Mouse (Mus musculus): ENCODE measurements at regions not wholly inside any gene's neighbourhood (a gene's known extent, or its start where the extent isn't known, plus 50 kb on each side); places are given as distances from the start of the nearest gene placed in this dataset.

DNA sequence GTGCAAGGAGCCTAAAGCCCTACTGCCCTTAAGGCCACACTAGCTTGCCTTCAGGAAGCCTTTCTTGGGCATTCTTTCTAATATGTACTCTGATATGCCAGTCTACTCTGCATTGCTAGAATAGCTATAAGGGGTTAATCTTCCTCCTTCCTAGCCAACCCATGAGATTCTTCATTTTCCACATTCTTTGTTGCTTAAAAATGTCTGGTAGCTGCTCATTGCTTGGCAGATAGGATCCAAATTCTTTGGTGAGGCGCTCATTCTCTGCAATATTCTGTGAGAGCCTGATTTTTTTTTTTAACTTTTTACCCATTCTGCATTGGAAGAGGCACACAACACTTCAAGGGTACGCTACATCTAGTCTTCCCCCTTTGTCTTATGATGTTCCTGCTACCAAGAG lies 127.7 kb upstream of the Rnd3 start:
- 88% methylated on average over 2 of the region's 2 CpGs for WGBS
- Histone ChIP-seq H3K27me3 (ENCODE audit: insufficient read depth, low read length) (no peaks in the 10 kb centered on the region), H3K4me3 (ENCODE audit: low read depth, low read length) (no peak overlapping the region)

DNA sequence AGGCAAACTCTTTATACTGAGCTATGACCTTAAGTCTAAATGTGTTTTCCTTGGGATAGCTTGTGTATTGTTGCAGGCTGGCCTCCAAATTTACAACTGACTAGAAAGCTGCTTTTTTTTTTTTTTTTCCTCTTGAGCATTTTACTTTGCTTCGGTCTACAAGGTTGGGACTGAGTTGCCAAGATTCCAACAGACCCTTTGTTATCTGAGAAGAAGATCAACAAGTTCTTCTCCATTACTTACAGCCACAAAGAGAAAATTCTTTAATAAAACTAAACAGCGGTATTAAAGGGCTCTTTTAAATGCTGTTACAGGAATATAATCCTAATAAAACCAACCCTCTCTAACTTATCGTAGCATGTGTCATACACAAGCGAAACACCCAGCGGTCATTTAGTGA lies 124.4 kb upstream of the Rnd3 start:
- ATAC-seq (ENCODE audit: low FRiP score) (no peak), DNase-seq (ENCODE audit: low spot score) (no peak)
- Histone ChIP-seq H3K4me2 (ENCODE audit: low read depth, low read length, poor library complexity, severe bottlenecking) (no peak overlapping the region), H3K27ac (ENCODE audit: low read depth, low read length) (no peak overlapping the region), H3K4me3 (ENCODE audit: low read depth, low read length) (no peak overlapping the region), H3K36me3 (ENCODE audit: insufficient read depth, low read length) (no peaks in the 10 kb centered on the region), H3K9ac (replicated peaks; ENCODE audit: low read length, poor library complexity, severe bottlenecking) (no peak overlapping the region), H3K9me3 (ENCODE audit: low read length) (no peaks in the 10 kb centered on the region), H3K4me1 (ENCODE audit: insufficient read depth, low read length) (no peaks in the 10 kb centered on the region), H3K27me3 (ENCODE audit: insufficient read depth, low read length) (no peaks in the 10 kb centered on the region)
- no peak for TF ChIP-seq CTCF (IDR thresholded peaks at IDR 0.05)
- 69% methylated on average over 5 of the region's 5 CpGs for WGBS

More for the DNA sequence above, 127.7 kb upstream of the Rnd3 start:
- H3K9me3 ChIP-seq (ENCODE audit: low read length): no peaks in the 10 kb centered on the region
- H3K36me3 ChIP-seq (ENCODE audit: insufficient read depth, low read length): no peaks in the 10 kb centered on the region
- ATAC-seq (ENCODE audit: low FRiP score) (no peak), DNase-seq (ENCODE audit: low spot score) (no peak)
- TF ChIP-seq CTCF (IDR thresholded peaks at IDR 0.05): no peak
- no peaks in the 10 kb centered on the region for H3K4me1 ChIP-seq (ENCODE audit: insufficient read depth, low read length)
- H3K4me2 ChIP-seq (ENCODE audit: low read depth, low read length, poor library complexity, severe bottlenecking): no peak overlapping the region
- no peak overlapping the region for H3K9ac ChIP-seq (replicated peaks; ENCODE audit: low read length, poor library complexity, severe bottlenecking)
- no peak overlapping the region for H3K27ac ChIP-seq (ENCODE audit: low read depth, low read length)

DNA sequence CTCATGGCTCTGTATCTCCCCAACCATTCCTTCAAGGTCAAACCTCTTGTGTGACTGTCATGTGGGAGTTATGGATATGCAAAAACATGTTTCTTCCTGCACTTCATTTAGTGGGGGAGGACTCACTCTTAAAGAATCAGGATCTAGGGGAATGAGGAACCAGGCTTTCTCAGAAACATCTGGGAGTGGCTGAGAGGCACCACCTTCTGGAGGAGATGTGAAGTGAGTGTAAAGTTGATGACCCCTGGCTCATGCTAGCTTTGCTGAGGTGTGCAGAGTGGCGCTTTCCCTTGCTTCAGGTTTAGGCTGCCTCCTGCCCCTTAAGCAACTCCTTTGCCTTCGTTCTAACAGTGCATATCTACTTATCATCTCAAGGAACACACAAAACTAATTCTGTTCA lies 119.6 kb upstream of the Rnd3 start:
- H3K27me3 ChIP-seq (ENCODE audit: insufficient read depth, low read length): no peaks in the 10 kb centered on the region
- H3K27ac ChIP-seq (ENCODE audit: low read depth, low read length): no peak overlapping the region
- no peak overlapping the region for H3K9ac ChIP-seq (replicated peaks; ENCODE audit: low read length, poor library complexity, severe bottlenecking)
- DNase-seq (ENCODE audit: low spot score) (no peak), ATAC-seq (ENCODE audit: low FRiP score) (no peak)
- H3K36me3 ChIP-seq (ENCODE audit: insufficient read depth, low read length): no peaks in the 10 kb centered on the region
- H3K4me3 ChIP-seq (ENCODE audit: low read depth, low read length): no peak overlapping the region
- no peaks in the 10 kb centered on the region for H3K4me1 ChIP-seq (ENCODE audit: insufficient read depth, low read length)
- peak; percentile 24; the same call in 1 of the 2 replicates for TF ChIP-seq CTCF (IDR thresholded peaks at IDR 0.05)
- no peak overlapping the region for H3K4me2 ChIP-seq (ENCODE audit: low read depth, low read length, poor library complexity, severe bottlenecking)
- WGBS: 82% methylated on average over 2 of the region's 2 CpGs
- H3K9me3 ChIP-seq (ENCODE audit: low read length): no peaks in the 10 kb centered on the region

DNA sequence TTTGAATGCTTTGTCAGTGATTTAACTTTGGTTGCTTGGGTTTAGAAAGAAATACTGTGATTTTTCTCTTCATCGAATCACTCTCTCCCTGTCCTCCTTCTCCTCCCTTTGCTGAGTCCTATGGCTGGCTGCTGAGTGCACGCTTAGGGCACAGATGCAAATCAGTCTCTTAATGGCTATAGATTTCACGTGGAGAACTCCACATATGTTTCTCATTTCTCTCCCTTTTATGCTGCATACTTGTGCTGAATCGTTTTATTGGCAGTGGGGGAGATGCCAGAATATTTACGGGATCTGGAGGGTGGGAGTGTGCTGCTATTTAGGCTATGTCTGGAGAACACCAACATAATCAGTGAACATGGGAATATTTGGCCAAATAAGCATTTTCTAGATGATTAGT lies 118.8 kb upstream of the Rnd3 start:
- no peak overlapping the region for H3K4me3 ChIP-seq (ENCODE audit: low read depth, low read length)
- DNase-seq (ENCODE audit: low spot score) (no peak), ATAC-seq (ENCODE audit: low FRiP score) (no peak)
- no peaks in the 10 kb centered on the region for H3K27me3 ChIP-seq (ENCODE audit: insufficient read depth, low read length)
- no peak overlapping the region for H3K27ac ChIP-seq (ENCODE audit: low read depth, low read length)
- no peaks in the 10 kb centered on the region for H3K9me3 ChIP-seq (ENCODE audit: low read length)
- no peak overlapping the region for H3K9ac ChIP-seq (replicated peaks; ENCODE audit: low read length, poor library complexity, severe bottlenecking)
- no peak overlapping the region for H3K4me2 ChIP-seq (ENCODE audit: low read depth, low read length, poor library complexity, severe bottlenecking)
- H3K4me1 ChIP-seq (ENCODE audit: insufficient read depth, low read length): no peaks in the 10 kb centered on the region
- 73% methylated on average over 5 of the region's 5 CpGs for WGBS
- TF ChIP-seq CTCF (IDR thresholded peaks at IDR 0.05): no peak
- H3K36me3 ChIP-seq (ENCODE audit: insufficient read depth, low read length): no peaks in the 10 kb centered on the region

DNA sequence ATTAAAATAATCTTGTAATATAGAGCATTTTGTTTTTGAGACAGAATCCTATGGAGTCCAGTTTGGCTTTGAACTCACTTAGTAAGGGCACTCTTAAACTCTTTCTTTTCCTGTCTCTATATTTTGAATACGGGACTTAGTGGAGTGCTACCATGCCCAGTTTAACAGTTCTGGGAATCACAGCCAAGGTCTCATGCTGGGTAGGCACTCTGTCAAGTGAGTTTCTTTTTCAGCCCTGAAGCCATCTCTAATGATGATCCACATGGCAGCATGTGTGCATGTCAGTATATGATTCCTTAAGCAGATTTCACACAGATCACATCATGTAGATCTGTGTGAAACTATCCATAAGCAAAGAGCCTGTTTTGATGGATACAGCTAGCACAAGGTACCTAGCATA lies 113.6 kb upstream of the Rnd3 start:
- no peak for TF ChIP-seq CTCF (IDR thresholded peaks at IDR 0.05)
- Histone ChIP-seq H3K4me1 (ENCODE audit: insufficient read depth, low read length) (no peaks in the 10 kb centered on the region), H3K4me2 (ENCODE audit: low read depth, low read length, poor library complexity, severe bottlenecking) (no peak overlapping the region), H3K27me3 (ENCODE audit: insufficient read depth, low read length) (no peaks in the 10 kb centered on the region), H3K27ac (ENCODE audit: low read depth, low read length) (no peak overlapping the region), H3K9ac (replicated peaks; ENCODE audit: low read length, poor library complexity, severe bottlenecking) (no peak overlapping the region), H3K36me3 (ENCODE audit: insufficient read depth, low read length) (no peaks in the 10 kb centered on the region), H3K4me3 (ENCODE audit: low read depth, low read length) (no peak overlapping the region), H3K9me3 (ENCODE audit: low read length) (no peaks in the 10 kb centered on the region)
- ATAC-seq (ENCODE audit: low FRiP score) (no peak), DNase-seq (ENCODE audit: low spot score) (peak; percentile 19)
- 64% methylated on average over 1 of the region's 1 CpGs for WGBS

DNA sequence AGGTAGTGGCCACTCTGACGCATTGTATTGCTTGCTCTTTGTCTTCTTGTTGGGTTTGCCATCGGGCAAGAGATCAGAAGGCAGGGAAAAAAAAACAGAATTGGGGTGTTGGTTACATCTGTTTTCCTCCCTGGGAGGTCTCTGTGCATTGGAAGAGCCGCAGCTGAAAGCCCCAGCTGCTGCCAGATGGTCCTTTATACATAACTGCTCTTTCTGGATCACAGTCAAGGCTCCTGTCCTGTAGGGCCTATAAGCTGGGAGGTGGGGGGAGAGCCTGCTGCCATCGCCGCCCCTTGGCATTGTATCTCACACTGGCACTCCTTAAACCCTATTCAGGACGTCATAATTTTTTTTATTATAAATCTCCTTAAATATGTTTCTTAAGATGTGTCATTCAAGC lies 101.9 kb upstream of the Rnd3 start:
- no peak for ATAC-seq (ENCODE audit: low FRiP score)
- no peak for TF ChIP-seq CTCF (IDR thresholded peaks at IDR 0.05)
- DNase-seq (ENCODE audit: low spot score): peak; percentile 65
- WGBS: 33% methylated on average over 6 of the region's 6 CpGs
- Histone ChIP-seq H3K4me3 (ENCODE audit: low read depth, low read length) (no peak overlapping the region), H3K36me3 (ENCODE audit: insufficient read depth, low read length) (no peaks in the 10 kb centered on the region), H3K9ac (replicated peaks; ENCODE audit: low read length, poor library complexity, severe bottlenecking) (no peak overlapping the region), H3K4me1 (ENCODE audit: insufficient read depth, low read length) (no peaks in the 10 kb centered on the region), H3K27me3 (ENCODE audit: insufficient read depth, low read length) (no peaks in the 10 kb centered on the region), H3K4me2 (ENCODE audit: low read depth, low read length, poor library complexity, severe bottlenecking) (no peak overlapping the region), H3K27ac (ENCODE audit: low read depth, low read length) (no peak overlapping the region), H3K9me3 (ENCODE audit: low read length) (no peaks in the 10 kb centered on the region)

Data from midbrain, postnatal 0 days (tissue).